Mouse (Mus musculus) A20 (cell line): ENCODE data around the gene Gm27029.
"Not testable (repeated sequence)": the region's sequence is repeated elsewhere in the genome, so short reads cannot be mapped to it uniquely, and the experiment has no call there.

ENCODE experiments used
- DNase-seq: peaks from one replicate; pipeline ENCODE4 v3.0.0-alpha.2; 2011; ENCODE audit warnings: low read depth, low spot score

Gene Gm27029

GRCm38 (mm10) chr11:101457631-101458030 is 33.0 kb upstream of the Gm27029 start:
- DNase-seq, result no peak

GRCm38 (mm10) chr11:101455627-101456026 is 31.0 kb upstream of the Gm27029 start:
- no peak for DNase-seq

GRCm38 (mm10) chr11:101454702-101455101 is 30.1 kb upstream of the Gm27029 start:
- no peak for DNase-seq

- DNase-seq, result no peak
These were observed 27.6 kb upstream of the Gm27029 start for GRCm38 (mm10) chr11:101452093-101452774.

- DNase-seq, result no peak
These were observed 26.9 kb upstream of the Gm27029 start for GRCm38 (mm10) chr11:101451536-101451935.

GRCm38 (mm10) chr11:101450394-101450793 is 25.8 kb upstream of the Gm27029 start:
- DNase-seq, result peak; percentile 69

- not testable (repeated sequence) for DNase-seq
These were observed 25.0 kb upstream of the Gm27029 start for GRCm38 (mm10) chr11:101449596-101449995.

GRCm38 (mm10) chr11:101448899-101449298 is 24.3 kb upstream of the Gm27029 start:
- peak; percentile 82 for DNase-seq

GRCm38 (mm10) chr11:101448274-101448746 is 23.7 kb upstream of the Gm27029 start, which contains the start of gene Ifi35:
Ifi35 (plus strand) TSS chr11:101448407.
- DNase-seq, result peak; percentile 94

GRCm38 (mm10) chr11:101447786-101448185 is 23.2 kb upstream of the Gm27029 start:
- DNase-seq, result no peak

- not testable (repeated sequence) for DNase-seq
These were observed 22.3 kb upstream of the Gm27029 start for GRCm38 (mm10) chr11:101446860-101447259.

GRCm38 (mm10) chr11:101446319-101446718 is 21.7 kb upstream of the Gm27029 start:
- DNase-seq, result peak; percentile 34

GRCm38 (mm10) chr11:101442760-101443159 is 18.2 kb upstream of the Gm27029 start:
- peak; percentile 29 for DNase-seq

GRCm38 (mm10) chr11:101442127-101442693 is 17.6 kb upstream of the Gm27029 start, which contains the start of gene Rpl27:
Rpl27 (plus strand) TSS chr11:101442298.
- DNase-seq, result peak; percentile 100

- not testable (repeated sequence) for DNase-seq
These were observed 17.0 kb upstream of the Gm27029 start for GRCm38 (mm10) chr11:101441450-101442126.

- not testable (repeated sequence) for DNase-seq
These were observed 13.4 kb upstream of the Gm27029 start for GRCm38 (mm10) chr11:101438006-101438405.

GRCm38 (mm10) chr11:101436916-101437315 is 12.3 kb upstream of the Gm27029 start:
- DNase-seq, result no peak

GRCm38 (mm10) chr11:101435831-101436230 is 11.2 kb upstream of the Gm27029 start:
- no peak for DNase-seq

- no peak for DNase-seq
These were observed 8.8 kb upstream of the Gm27029 start for GRCm38 (mm10) chr11:101433396-101433795.

- DNase-seq, result no peak
These were observed 6.7 kb upstream of the Gm27029 start for GRCm38 (mm10) chr11:101431327-101431726.

- no peak for DNase-seq
These were observed 1.6 kb upstream of the Gm27029 start for GRCm38 (mm10) chr11:101426165-101426564.
